Mouse (Mus musculus) cerebellum, adult 11-12 months (tissue): Measurements from ENCODE around the gene Krt73.

Experiments used
- DNase-seq: peaks from one replicate; pipeline ENCODE4 v3.0.0; 2022

Gene Krt73

GRCm38 (mm10) chr15:101802296-101802835 lies at the start of gene Krt73:
TSS of gene Krt73 (minus strand) at chr15:101802346.
- no peak for DNase-seq

- DNase-seq: no peak
Observed at GRCm38 (mm10) chr15:101850694-101851093, 48.5 kb upstream of the Krt73 start, which contains the start of gene Krt1. TSS of gene Krt1 (minus strand) at chr15:101850794.

GRCm38 (mm10) chr15:101845971-101846403 lies 43.8 kb upstream of the Krt73 start:
- DNase-seq: no peak

- DNase-seq: no peak
Observed at GRCm38 (mm10) chr15:101843192-101843591, 41.0 kb upstream of the Krt73 start.

- no peak for DNase-seq
Observed at GRCm38 (mm10) chr15:101834784-101835328, 32.7 kb upstream of the Krt73 start.

GRCm38 (mm10) chr15:101833131-101833530 lies 31.0 kb upstream of the Krt73 start:
- DNase-seq: no peak

- no peak for DNase-seq
Observed at GRCm38 (mm10) chr15:101829441-101829840, 27.3 kb upstream of the Krt73 start.

- DNase-seq: no peak
Observed at GRCm38 (mm10) chr15:101821786-101822185, 19.6 kb upstream of the Krt73 start.

GRCm38 (mm10) chr15:101817875-101818274 lies 15.7 kb upstream of the Krt73 start, which contains the start of gene Krt2:
TSS of gene Krt2 (minus strand) at chr15:101818169.
- no peak for DNase-seq

- no peak for DNase-seq
Observed at GRCm38 (mm10) chr15:101803052-101803822, 1.1 kb upstream of the Krt73 start.

- no peak for DNase-seq
Observed at GRCm38 (mm10) chr15:101790867-101791266, 11.3 kb downstream of the Krt73 start.

- no peak for DNase-seq
Observed at GRCm38 (mm10) chr15:101786360-101786759, 15.8 kb downstream of the Krt73 start, which contains the start of gene Krt72. TSS of gene Krt72 (minus strand) at chr15:101786460.

GRCm38 (mm10) chr15:101773420-101773819 lies 28.7 kb downstream of the Krt73 start:
- no peak for DNase-seq

GRCm38 (mm10) chr15:101772711-101773081 lies 29.4 kb downstream of the Krt73 start:
- DNase-seq: peak; percentile 50

GRCm38 (mm10) chr15:101772080-101772710 lies 30.0 kb downstream of the Krt73 start:
- DNase-seq: no peak

GRCm38 (mm10) chr15:101770226-101770625 lies 31.9 kb downstream of the Krt73 start:
- DNase-seq: no peak
